Mouse (Mus musculus) CH12.LX (cell line): Measurements from ENCODE around the gene Gm20388. TPM values are rescaled to one million over a fixed set of nuclear protein-coding genes. Genes with fewer than 3 reads are reported as not detected.
A peak's percentile ranks its signal among the peaks of the same experiment; 100 is the strongest.

Source experiments
- DNase-seq: peaks from one replicate; pipeline ENCODE4 v3.0.0-alpha.2; 2013; ENCODE audit errors: extremely low read depth
- H3K27ac ChIP-seq: 2 replicates; pipeline ENCODE4 v1.5.1; 2012; ENCODE audit warnings: low read depth, mild to moderate bottlenecking, control low read depth, moderate library complexity; ENCODE audit not compliant: insufficient read depth
- H3K27me3 ChIP-seq: replicated peaks from 2 replicates; pipeline ENCODE3; 2012; ENCODE audit warnings: inconsistent platforms
- H3K36me3 ChIP-seq, 2 experiments: replicated peaks in 1 of 2; 2 replicates each; pipeline versions ENCODE3 to v1.6.1; 2012; ENCODE audit warnings: inconsistent platforms in 1 of 2, low read length in 1 of 2, mild to moderate bottlenecking in 1 of 2, mixed read lengths in 1 of 2, moderate library complexity in 1 of 2; ENCODE audit not compliant: control insufficient read depth in 1 of 2, insufficient read depth in 1 of 2
- H3K4me1 ChIP-seq, 2 experiments: 2 replicates each; pipeline ENCODE4 v1.6.1; 2012; ENCODE audit warnings: inconsistent platforms in 1 of 2, moderate library complexity in 1 of 2; ENCODE audit not compliant: insufficient read depth in 2 of 2, control insufficient read depth in 1 of 2
- H3K4me2 ChIP-seq: 2 replicates; pipeline ENCODE4 v1.6.1; 2012; ENCODE audit warnings: low read depth, mild to moderate bottlenecking, control low read depth; ENCODE audit not compliant: poor library complexity, insufficient read depth, severe bottlenecking
- H3K4me3 ChIP-seq, 3 experiments: fragments of 150-350 bp in 1 of 3; sonication (generic) in 1 of 3; replicated peaks in 1 of 3; 2 replicates each; pipeline versions ENCODE3 to v1.5.1; 2011 to 2012; ENCODE audit warnings: low read depth in 2 of 3, low read length in 2 of 3, mild to moderate bottlenecking in 2 of 3, moderate library complexity in 2 of 3, control low read depth in 1 of 3, improper control_type of control experiment in 1 of 3, inconsistent platforms in 1 of 3, mixed read lengths in 1 of 3; ENCODE audit not compliant: poor library complexity in 1 of 3
- H3K79me2 ChIP-seq: replicated peaks from 2 replicates; pipeline ENCODE4 v1.6.1; 2012; ENCODE audit warnings: mild to moderate bottlenecking, moderate library complexity; ENCODE audit not compliant: control insufficient read depth, poor library complexity, insufficient read depth, severe bottlenecking; ENCODE audit errors: extremely low read depth
- H3K9ac ChIP-seq: 2 replicates; pipeline ENCODE4 v1.6.1; 2012; ENCODE audit warnings: low read depth, mild to moderate bottlenecking, control low read depth, moderate library complexity; ENCODE audit not compliant: insufficient read depth
- H3K9me3 ChIP-seq: replicated peaks from 2 replicates; pipeline ENCODE3; 2012; ENCODE audit warnings: low read length, inconsistent platforms, mixed read lengths
- BHLHE40 ChIP-seq: IDR thresholded peaks from 2 replicates; pipeline ENCODE4 v1.6.1; 2011; ENCODE audit warnings: mild to moderate bottlenecking, low read depth, low read length, improper control_type of control experiment
- CHD1 ChIP-seq: IDR thresholded peaks from 2 replicates; pipeline ENCODE4 v1.6.1; 2012; ENCODE audit warnings: low read depth, low read length, improper control_type of control experiment, inconsistent platforms
- EP300 ChIP-seq: IDR thresholded peaks from 2 replicates; pipeline ENCODE4 v1.6.1; 2011; ENCODE audit warnings: low read length, improper control_type of control experiment
- ETS1 ChIP-seq: conservative IDR thresholded peaks from 2 replicates; pipeline ENCODE4 v1.6.1; 2012; ENCODE audit warnings: low read depth, mild to moderate bottlenecking, inconsistent platforms, low read length, improper control_type of control experiment, moderate library complexity
- KAT2A ChIP-seq: IDR thresholded peaks from 2 replicates; pipeline ENCODE4 v1.6.1; 2012; ENCODE audit warnings: low read length, improper control_type of control experiment, inconsistent platforms; ENCODE audit not compliant: insufficient replicate concordance
- MAX ChIP-seq: IDR thresholded peaks from 2 replicates; pipeline ENCODE4 v1.6.1; 2011; ENCODE audit warnings: low read length, improper control_type of control experiment
- MAZ ChIP-seq: IDR thresholded peaks from 2 replicates; pipeline ENCODE4 v1.6.1; 2012; ENCODE audit warnings: low read depth, mild to moderate bottlenecking, inconsistent platforms, low read length, improper control_type of control experiment, moderate library complexity
- MEF2A ChIP-seq: IDR thresholded peaks from 2 replicates; pipeline ENCODE4 v1.6.1; 2014; ENCODE audit warnings: low read depth, mild to moderate bottlenecking, inconsistent platforms, low read length, improper control_type of control experiment, borderline replicate concordance
- MYC ChIP-seq: IDR thresholded peaks from 2 replicates; pipeline ENCODE4 v1.6.1; 2011; ENCODE audit warnings: low read depth, mild to moderate bottlenecking, improper control_type of control experiment, low read length
- NELFE ChIP-seq: IDR thresholded peaks from 2 replicates; pipeline ENCODE4 v1.6.1; 2011; ENCODE audit warnings: low read depth, low read length, improper control_type of control experiment
- NRF1 ChIP-seq: IDR thresholded peaks from 2 replicates; pipeline ENCODE4 v1.6.1; 2014; ENCODE audit warnings: low read depth, mild to moderate bottlenecking, inconsistent platforms, low read length, improper control_type of control experiment, moderate library complexity
- RCOR1 ChIP-seq: conservative IDR thresholded peaks from 2 replicates; pipeline ENCODE4 v1.6.1; 2012; ENCODE audit warnings: low read depth, mild to moderate bottlenecking, inconsistent platforms, low read length, improper control_type of control experiment
- TCF12 ChIP-seq: IDR thresholded peaks from 2 replicates; pipeline ENCODE4 v1.6.1; 2014; ENCODE audit warnings: low read depth, mild to moderate bottlenecking, inconsistent platforms, low read length, improper control_type of control experiment
- USF1 ChIP-seq: IDR thresholded peaks from 2 replicates; pipeline ENCODE4 v1.6.1; 2014; ENCODE audit warnings: low read depth, mild to moderate bottlenecking, inconsistent platforms, low read length, improper control_type of control experiment
- USF2 ChIP-seq: conservative IDR thresholded peaks from 2 replicates; pipeline ENCODE4 v1.6.1; 2011; ENCODE audit warnings: low read depth, low read length, improper control_type of control experiment
- ZC3H11A ChIP-seq: IDR thresholded peaks from 2 replicates; pipeline ENCODE4 v1.6.1; 2012; ENCODE audit warnings: low read depth, mild to moderate bottlenecking, inconsistent platforms, low read length, improper control_type of control experiment
- ZMIZ1 ChIP-seq: IDR thresholded peaks from 2 replicates; pipeline ENCODE4 v1.6.1; 2012; ENCODE audit warnings: low read depth, mild to moderate bottlenecking, inconsistent platforms, low read length, improper control_type of control experiment
- ZNF384 ChIP-seq: IDR thresholded peaks from 2 replicates; pipeline ENCODE4 v1.6.1; 2012; ENCODE audit warnings: low read depth, low read length, improper control_type of control experiment, inconsistent platforms
- dilution Hi-C: fragments of 300-500 bp; cut with MboI; formaldehyde crosslinking; loops from 2 replicates; pipeline ENCODE4 v1.14.3; 2020; ENCODE audit warnings: low sequenced_read_pairs; ENCODE audit not compliant: extremely low pct_unique_long_range_greater_than_20kb, extremely low pct_ligation_motif_present
- in situ Hi-C: fragments of 300-500 bp; cut with MboI; formaldehyde crosslinking; loops from 3 replicates; pipeline ENCODE4 v1.14.3; 2019; ENCODE audit warnings: low sequenced_read_pairs, low pct_ligation_motif_present, low pct_unique_long_range_greater_than_20kb, mixed read lengths
- polyA plus RNA-seq: library from polyadenylated mRNA; unstranded; fragments of >175 nt; gene quantifications from 2 replicates; pipeline ENCODE4 v1.2.1, GENCODE M21; 2012; ENCODE audit warnings: low read depth; ENCODE audit not compliant: insufficient read length
- total RNA-seq, 2 experiments: library from RNA; depleted of rRNA; stranded (reverse); fragments of 300-350 nt in 1 of 2; fragments of >200 nt in 1 of 2; gene quantifications; 2 replicates each; pipeline ENCODE4 v1.2.3; 2012 to 2014

Gene Gm20388
- total and polyA plus RNA-seq, 3 experiments, result 14.8 to 26.3 (median 22.2) TPM

DNA sequence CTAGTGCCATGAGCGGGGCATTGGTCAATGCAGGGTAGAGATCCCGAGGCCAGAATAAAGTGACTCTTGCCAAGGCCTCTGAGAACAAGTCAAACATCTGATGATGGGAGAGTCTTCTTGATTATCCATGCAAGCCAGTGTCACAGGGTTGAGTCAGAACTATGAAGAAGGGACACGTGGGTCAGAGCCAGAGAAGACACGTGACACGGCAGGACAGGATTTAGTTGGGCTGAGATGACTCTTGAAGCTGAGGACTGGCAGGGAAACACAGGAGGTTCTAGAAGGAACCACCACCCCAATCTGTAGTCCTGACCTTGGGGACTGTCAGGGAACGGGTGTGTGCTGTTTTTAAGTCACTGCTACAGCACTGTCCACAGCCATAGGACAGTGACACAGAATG is 849.2 kb downstream of the Gm20388 start:
- Histone ChIP-seq H3K36me3 (peaks cover 9 to 16% of the 10 kb centered on the region in 2 experiments), H3K4me1 (peaks cover 43 to 86% of the 10 kb centered on the region in 2 experiments), H3K9ac (no peak overlapping the region), H3K4me3 (peak overlapping the region in 1 of 3 experiments; percentile 4), H3K27ac (peak overlapping the region; percentile 12; the same call in 1 of the 2 replicates), H3K4me2 (no peak overlapping the region), H3K9me3 (no peaks in the 10 kb centered on the region), H3K79me2 (no peaks in the 10 kb centered on the region), H3K27me3 (no peaks in the 10 kb centered on the region)
- TF ChIP-seq MYC (0 out of 2 replicates have a peak, but pooled peaks have one; percentile 44), MAX (peak; percentile 94), BHLHE40 (peak; percentile 72), USF1 (peak; percentile 69), USF2 (peak; percentile 75), ZC3H11A (no peak), MAZ (no peak)
- in situ Hi-C loops, result no loop called here
- peak; percentile 55 for DNase-seq
- dilution Hi-C loops, result no loop called here

DNA sequence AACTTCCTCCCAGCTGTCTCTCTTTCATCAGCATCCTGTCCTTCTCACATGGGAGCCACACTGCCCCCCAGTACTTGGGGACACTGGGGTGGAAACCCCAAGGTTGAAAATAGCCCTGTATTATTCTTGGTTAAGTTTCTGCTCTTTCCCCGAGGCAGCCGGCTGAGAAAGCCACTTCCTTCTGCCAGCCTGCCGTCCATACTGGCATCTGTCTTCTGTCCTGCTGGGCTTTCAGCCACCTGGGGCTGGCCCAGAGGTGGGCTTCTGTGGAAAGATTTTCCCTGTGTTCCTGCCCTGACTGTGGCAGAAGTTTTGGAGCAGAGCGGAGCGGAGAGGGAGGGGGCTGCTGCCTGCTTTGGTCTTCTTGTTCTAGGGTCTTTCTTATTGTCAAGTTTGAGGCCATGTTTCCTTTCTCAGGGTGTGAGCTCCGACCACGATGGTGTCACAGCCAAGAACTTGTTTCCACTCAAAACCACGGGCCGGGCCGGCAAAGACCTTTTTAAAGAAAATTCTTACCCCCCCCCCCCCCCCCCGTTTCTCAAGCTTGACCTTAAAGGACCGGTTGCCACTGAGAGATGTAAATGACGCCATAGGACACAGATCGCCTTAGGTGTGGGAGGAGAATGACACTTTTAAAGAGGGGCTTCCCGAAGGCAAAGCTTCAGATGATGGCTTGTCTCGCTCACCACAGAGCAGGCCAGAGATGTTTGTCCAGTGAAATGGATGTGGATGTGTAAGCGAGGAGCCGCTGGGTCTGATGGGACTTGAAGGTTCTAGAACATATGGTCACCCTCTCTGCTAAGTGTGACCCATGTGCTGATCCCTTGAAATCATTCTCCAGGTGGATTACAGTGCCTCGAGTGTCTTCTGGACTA is 849.9 kb downstream of the Gm20388 start:
- in situ Hi-C loops (no loop called here), dilution Hi-C loops (no loop called here)
- Histone ChIP-seq H3K4me1 (peaks cover 51 to 91% of the 10 kb centered on the region in 2 experiments), H3K4me3 (no peak overlapping the region), H3K9ac (0 out of 2 replicates have a peak overlapping the region, but pooled peaks have one; percentile 5), H3K9me3 (no peaks in the 10 kb centered on the region), H3K27me3 (no peaks in the 10 kb centered on the region), H3K4me2 (peak overlapping the region; percentile 25; the same call in 1 of the 2 replicates), H3K36me3 (peaks cover 8% of the 10 kb centered on the region in 2 experiments), H3K79me2 (no peaks in the 10 kb centered on the region), H3K27ac (peak overlapping the region; percentile 12; the same call in 1 of the 2 replicates)
- peak; percentile 24 for DNase-seq
- TF ChIP-seq ZMIZ1, result no peak
- peak; percentile 10; the same call in 1 of the 2 replicates for TF ChIP-seq NRF1
- no peak for TF ChIP-seq ZNF384
- TF ChIP-seq MAZ, result 0 out of 2 replicates have a peak, but pooled peaks have one; percentile 28
- TF ChIP-seq NELFE, result 0 out of 2 replicates have a peak, but pooled peaks have one; percentile 19
- TF ChIP-seq TCF12, result peak; percentile 65
- peak; percentile 63 for TF ChIP-seq EP300
- peak; percentile 87 for TF ChIP-seq MEF2A
- TF ChIP-seq ETS1, result 0 out of 2 replicates have a peak, but pooled peaks have one; percentile 37
- TF ChIP-seq RCOR1, result no peak
- TF ChIP-seq KAT2A, result 0 out of 2 replicates have a peak, but pooled peaks have one; percentile 26
- TF ChIP-seq CHD1, result 0 out of 2 replicates have a peak, but pooled peaks have one; percentile 7
- TF ChIP-seq MYC, result peak; percentile 18; the same call in 1 of the 2 replicates
